Mouse (Mus musculus) heart, adult 2 months (tissue): ENCODE data around the gene Cdc34b.

ENCODE experiments used
- CTCF ChIP-seq: fragments of 200-600 bp; IDR thresholded peaks from 2 replicates; pipeline ENCODE4 v1.8.1; 2022; ENCODE audit warnings: antibody characterized with exemption, mild to moderate bottlenecking, moderate library complexity
- EP300 ChIP-seq: fragments of 200-500 bp; IDR thresholded peaks from 2 replicates; pipeline ENCODE4 v1.6.1; 2011; ENCODE audit warnings: low read depth, low read length, control low read depth; ENCODE audit not compliant: insufficient read depth
- POLR2A ChIP-seq: fragments of 200-500 bp; IDR thresholded peaks from 2 replicates; pipeline ENCODE4 v1.6.1; 2011; ENCODE audit warnings: mild to moderate bottlenecking, low read depth, low read length, control low read depth; ENCODE audit not compliant: insufficient read depth

- TF ChIP-seq CTCF (no peak), POLR2A (no peak), EP300 (no peak)
Measured at GRCm38 (mm10) chr11:94735746-94736145, 5.8 kb upstream of the Cdc34b start.
